Mouse (Mus musculus) kidney, postnatal 14 days (tissue): ENCODE results near the gene S1pr1.

Experiments
- DNase-seq: peaks from one replicate; pipeline ENCODE4 v3.0.0; 2022; ENCODE audit warnings: mixed read lengths

S1pr1 gene

DNA sequence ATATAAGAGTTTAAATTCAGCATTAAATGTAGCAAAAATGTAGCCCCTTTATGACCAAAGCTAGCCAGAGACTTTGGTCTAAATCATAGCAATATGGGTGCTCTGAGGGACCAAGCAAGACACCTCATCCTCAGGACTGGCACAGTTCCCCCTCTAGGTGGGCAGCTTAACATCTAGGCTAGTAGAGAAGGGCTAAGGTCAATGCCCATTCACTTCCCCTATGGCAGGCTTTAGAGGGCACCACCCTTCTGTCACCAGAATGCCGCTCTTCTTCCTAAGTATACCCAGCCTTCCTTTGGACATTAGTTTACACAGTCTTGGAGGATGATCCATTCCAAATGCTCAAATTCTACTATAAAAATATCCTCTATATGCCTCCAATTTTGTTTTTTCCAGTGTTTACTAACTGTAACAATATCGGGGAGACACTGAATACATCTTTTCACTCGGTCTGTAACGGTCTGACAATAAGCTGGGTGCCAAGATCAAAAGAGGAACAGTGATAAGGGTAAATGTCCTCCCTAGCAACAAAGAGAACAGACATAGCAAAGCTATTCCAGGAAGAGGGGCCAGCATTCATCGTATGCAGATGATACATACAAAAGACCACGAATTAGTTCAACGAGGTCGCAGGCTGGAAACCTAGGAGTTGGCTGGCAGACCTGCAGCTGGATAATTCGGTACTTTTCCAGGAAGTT is 41.8 kb downstream of the S1pr1 start:
- peak; percentile 32 for DNase-seq

DNA sequence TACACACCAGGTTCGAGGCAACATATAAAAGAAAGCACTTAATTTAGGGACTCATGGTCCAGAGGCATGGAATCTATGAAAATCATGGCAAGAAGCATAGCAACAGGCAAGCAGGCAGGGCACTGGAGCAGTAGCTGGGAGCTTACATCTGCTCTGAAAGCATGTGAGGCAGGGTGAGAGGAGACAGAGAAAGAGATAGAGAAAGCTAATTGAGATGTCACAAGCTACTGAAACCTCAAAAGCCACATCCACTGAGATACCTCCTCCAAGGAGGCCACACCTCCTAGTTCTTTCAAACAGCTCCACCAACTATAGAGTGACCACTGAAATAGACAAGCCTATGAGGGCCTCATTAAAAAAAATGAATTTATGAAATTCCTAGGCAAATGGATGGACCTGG is 45.6 kb downstream of the S1pr1 start:
- no peak for DNase-seq

DNA sequence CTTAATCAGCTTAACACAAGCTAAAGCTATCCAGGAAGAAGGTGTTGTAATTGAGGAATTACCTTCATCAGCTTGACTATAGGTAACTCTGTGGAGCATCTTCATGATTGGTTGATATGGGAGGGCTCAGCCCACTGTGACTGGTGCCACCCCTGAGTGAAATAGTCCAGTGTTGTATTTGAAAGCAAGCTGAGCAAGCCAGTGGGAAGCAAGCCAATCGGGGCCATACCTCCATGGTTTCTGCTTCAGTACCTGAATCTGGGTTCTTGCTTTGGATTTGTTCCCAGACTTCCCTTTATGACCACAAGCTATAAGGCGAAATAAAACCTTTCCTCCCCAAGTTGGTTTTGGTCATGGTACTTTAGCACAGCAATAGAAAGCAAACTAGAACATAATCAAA is 47.7 kb downstream of the S1pr1 start:
- no peak for DNase-seq

DNA sequence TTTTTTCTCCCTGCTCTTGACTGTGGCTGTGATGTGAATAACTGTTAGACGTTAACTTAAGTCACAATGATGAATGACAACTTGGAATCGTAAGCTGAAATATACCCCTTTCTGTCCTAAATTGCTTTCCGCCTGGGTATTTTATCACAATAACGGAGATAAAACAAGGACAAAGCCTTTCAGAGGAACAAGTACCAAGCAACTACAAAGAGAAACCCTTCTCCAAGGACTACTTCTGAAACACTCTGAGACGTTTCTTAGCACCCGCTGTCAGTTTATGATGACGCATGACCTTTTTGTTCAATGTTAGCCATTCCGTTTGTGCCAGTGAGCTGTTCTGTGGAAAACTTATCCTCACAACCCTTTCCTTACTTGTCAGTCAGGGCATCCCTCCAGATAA is 48.3 kb downstream of the S1pr1 start:
- DNase-seq: no peak

DNA sequence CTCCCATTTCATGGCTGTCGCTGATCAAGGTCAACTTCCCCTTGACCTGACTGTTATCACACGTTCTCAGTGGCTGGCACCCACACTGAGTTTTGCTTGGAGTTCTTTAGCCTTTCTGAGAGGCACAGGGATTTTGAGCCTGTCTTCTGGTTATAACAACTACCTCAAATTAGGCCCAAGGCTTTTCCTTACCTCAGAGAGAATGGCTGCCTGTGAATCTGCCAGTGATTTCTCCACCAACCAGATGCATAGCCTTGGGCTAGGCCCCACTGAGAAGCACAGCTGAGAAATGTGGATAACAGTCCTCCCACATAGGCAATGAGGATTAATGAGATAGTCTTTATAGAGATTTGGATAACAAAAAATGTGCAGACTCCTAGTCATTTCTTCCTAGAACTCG is 50.4 kb downstream of the S1pr1 start:
- no peak for DNase-seq

DNA sequence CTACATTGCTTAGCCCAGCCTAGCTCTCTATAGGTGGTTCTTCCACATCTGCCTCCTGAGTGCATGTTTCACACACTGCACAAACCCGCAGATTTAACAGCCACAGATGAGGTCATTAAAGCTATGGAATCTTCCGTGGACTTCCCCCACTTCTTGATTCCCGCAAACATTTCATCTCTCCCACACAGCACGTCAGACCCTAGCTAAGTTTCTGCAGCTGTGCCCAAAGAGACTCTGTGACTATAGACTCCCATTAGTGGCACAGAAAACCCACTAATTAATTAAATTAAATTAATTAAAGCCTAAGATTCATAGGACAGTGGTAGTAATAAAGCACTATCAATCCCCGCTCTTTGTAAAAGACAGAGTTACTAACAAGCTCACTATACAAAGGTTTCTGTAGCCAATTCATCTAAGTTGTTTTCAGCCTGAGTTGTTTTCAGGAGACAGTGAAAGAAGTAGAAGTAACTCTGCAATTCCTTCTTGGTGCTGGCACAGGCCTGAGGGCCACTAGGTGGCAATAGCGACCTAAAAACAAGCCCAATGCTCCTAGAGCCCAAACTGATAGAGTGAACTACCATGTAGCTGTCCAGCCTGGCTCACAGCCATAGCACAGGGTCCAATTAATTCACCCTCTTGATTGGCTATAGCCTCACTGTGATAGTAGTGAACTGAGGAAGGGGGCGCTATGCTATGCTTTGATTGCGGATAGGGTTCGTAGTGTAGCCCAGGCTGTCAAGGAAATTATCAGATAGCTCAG is 54.0 kb downstream of the S1pr1 start:
- DNase-seq: peak; percentile 83
